Mouse (Mus musculus) MEL (cell line): ENCODE data around the gene Cd151. TPM values are rescaled to one million over a fixed set of nuclear protein-coding genes. Genes with fewer than 3 reads are reported as not detected.

Experiments used
- DNase-seq: peaks from one replicate; pipeline ENCODE4 v3.0.0; 2011; ENCODE audit warnings: low read depth, low spot score
- H3K27ac ChIP-seq: 2 replicates; pipeline ENCODE4 v1.5.1; 2012; ENCODE audit warnings: low read depth, mild to moderate bottlenecking, control low read depth, low read length, moderate library complexity; ENCODE audit not compliant: control insufficient read depth
- H3K27me3 ChIP-seq, 2 experiments: fragments of 150-350 bp in 1 of 2; sonication (generic) in 1 of 2; 2 replicates each; pipeline ENCODE4 v1.6.1; 2012; ENCODE audit warnings: low read length in 2 of 2, mild to moderate bottlenecking in 2 of 2, improper control_type of control experiment in 1 of 2, moderate library complexity in 1 of 2; ENCODE audit not compliant: insufficient read depth in 2 of 2, control insufficient read depth in 1 of 2
- H3K36me3 ChIP-seq, 2 experiments: 2 replicates each; pipeline ENCODE4 v1.6.1; 2012 to 2014; ENCODE audit warnings: low read length in 2 of 2, improper control_type of control experiment in 1 of 2, inconsistent platforms in 1 of 2, mild to moderate bottlenecking in 1 of 2; ENCODE audit not compliant: insufficient read depth in 2 of 2, control insufficient read depth in 1 of 2
- H3K4me1 ChIP-seq, 2 experiments: fragments of 150-350 bp in 1 of 2; sonication (generic) in 1 of 2; 2 replicates each; pipeline ENCODE4 v1.6.1; 2012; ENCODE audit warnings: low read length in 2 of 2, improper control_type of control experiment in 1 of 2, mild to moderate bottlenecking in 1 of 2; ENCODE audit not compliant: insufficient read depth in 2 of 2, control insufficient read depth in 1 of 2
- H3K4me3 ChIP-seq, 2 experiments: fragments of 150-350 bp in 1 of 2; sonication (generic) in 1 of 2; 2 replicates each; pipeline ENCODE4 v1.5.1; 2012; ENCODE audit warnings: low read depth in 2 of 2, low read length in 2 of 2, mild to moderate bottlenecking in 2 of 2, moderate library complexity in 2 of 2, control low read depth in 1 of 2, improper control_type of control experiment in 1 of 2; ENCODE audit not compliant: control insufficient read depth in 1 of 2, insufficient read depth in 1 of 2
- H3K79me2 ChIP-seq: 2 replicates; pipeline ENCODE4 v1.6.1; 2012; ENCODE audit warnings: mild to moderate bottlenecking, low read length, moderate library complexity; ENCODE audit not compliant: control insufficient read depth, poor library complexity, insufficient read depth
- H3K9ac ChIP-seq: 2 replicates; pipeline ENCODE4 v1.6.1; 2012; ENCODE audit warnings: low read depth, mild to moderate bottlenecking, control low read depth, low read length, moderate library complexity; ENCODE audit not compliant: control insufficient read depth, poor library complexity, severe bottlenecking
- H3K9me3 ChIP-seq: fragments of 150-350 bp; sonication (generic); replicated peaks from 2 replicates; pipeline ENCODE4 v1.6.1; 2012; ENCODE audit warnings: mild to moderate bottlenecking, low read length, improper control_type of control experiment, moderate library complexity; ENCODE audit not compliant: insufficient read depth
- BHLHE40 ChIP-seq: IDR thresholded peaks from 2 replicates; pipeline ENCODE4 v1.6.1; 2012; ENCODE audit warnings: low read depth, mild to moderate bottlenecking, inconsistent platforms, low read length, improper control_type of control experiment, borderline replicate concordance
- CTCF ChIP-seq, 3 experiments: IDR thresholded peaks in 2 of 3; conservative IDR thresholded peaks in 1 of 3; 2 replicates each; pipeline ENCODE4 v1.5.1; 2011 to 2012; ENCODE audit warnings: low read length in 3 of 3, low read depth in 2 of 3, mild to moderate bottlenecking in 2 of 3, improper control_type of control experiment in 1 of 3, inconsistent platforms in 1 of 3, mixed read lengths in 1 of 3, moderate library complexity in 1 of 3; ENCODE audit not compliant: control insufficient read depth in 1 of 3, insufficient read depth in 1 of 3, poor library complexity in 1 of 3, severe bottlenecking in 1 of 3
- MAFK ChIP-seq: IDR thresholded peaks from 2 replicates; pipeline ENCODE4 v1.6.1; 2011; ENCODE audit warnings: low read depth, mild to moderate bottlenecking, low read length, improper control_type of control experiment, borderline replicate concordance
- MAX ChIP-seq: IDR thresholded peaks from 2 replicates; pipeline ENCODE4 v1.6.1; 2011; ENCODE audit warnings: low read length, improper control_type of control experiment
- MAZ ChIP-seq: IDR thresholded peaks from 2 replicates; pipeline ENCODE4 v1.6.1; 2012; ENCODE audit warnings: low read depth, mild to moderate bottlenecking, inconsistent platforms, low read length, improper control_type of control experiment
- MEF2A ChIP-seq: IDR thresholded peaks from 2 replicates; pipeline ENCODE4 v1.6.1; 2014; ENCODE audit warnings: low read depth, mild to moderate bottlenecking, inconsistent platforms, low read length, improper control_type of control experiment; ENCODE audit not compliant: poor library complexity, insufficient replicate concordance, severe bottlenecking; ENCODE audit errors: extremely low read depth
- NRF1 ChIP-seq: IDR thresholded peaks from 2 replicates; pipeline ENCODE4 v1.6.1; 2014; ENCODE audit warnings: low read depth, mild to moderate bottlenecking, inconsistent platforms, low read length, improper control_type of control experiment, moderate library complexity; ENCODE audit not compliant: poor library complexity, insufficient read depth, severe bottlenecking
- POLR2A ChIP-seq, 2 experiments: IDR thresholded peaks; 2 replicates each; pipeline ENCODE4 v1.6.1; 2011 to 2012; ENCODE audit warnings: low read length in 2 of 2, mild to moderate bottlenecking in 2 of 2, control low read depth in 1 of 2, improper control_type of control experiment in 1 of 2, low read depth in 1 of 2, moderate library complexity in 1 of 2; ENCODE audit not compliant: control insufficient read depth in 1 of 2, insufficient read depth in 1 of 2, poor library complexity in 1 of 2
- RAD21 ChIP-seq: IDR thresholded peaks from 2 replicates; pipeline ENCODE4 v1.6.1; 2011; ENCODE audit warnings: mild to moderate bottlenecking, low read depth, low read length, improper control_type of control experiment
- SMC3 ChIP-seq: IDR thresholded peaks from 2 replicates; pipeline ENCODE4 v1.6.1; 2011; ENCODE audit warnings: low read depth, low read length, improper control_type of control experiment
- TBP ChIP-seq: IDR thresholded peaks from 2 replicates; pipeline ENCODE4 v1.8.0; 2011; ENCODE audit warnings: low read depth, low read length, improper control_type of control experiment
- UBTF ChIP-seq: IDR thresholded peaks from 2 replicates; pipeline ENCODE4 v1.6.1; 2012; ENCODE audit warnings: low read depth, mild to moderate bottlenecking, inconsistent platforms, low read length, improper control_type of control experiment, moderate library complexity, borderline replicate concordance; ENCODE audit not compliant: insufficient read depth
- USF2 ChIP-seq, 2 experiments: IDR thresholded peaks; 2 replicates each; pipeline ENCODE4 v1.6.1; 2011 to 2012; ENCODE audit warnings: improper control_type of control experiment in 2 of 2, low read length in 2 of 2, borderline replicate concordance in 1 of 2, inconsistent platforms in 1 of 2, low read depth in 1 of 2, mild to moderate bottlenecking in 1 of 2; ENCODE audit not compliant: insufficient read depth in 1 of 2
- ZMIZ1 ChIP-seq: IDR thresholded peaks from 2 replicates; pipeline ENCODE4 v1.6.1; 2012; ENCODE audit warnings: low read depth, mild to moderate bottlenecking, inconsistent platforms, low read length, improper control_type of control experiment, moderate library complexity
- polyA plus RNA-seq, 2 experiments: library from polyadenylated mRNA; stranded (reverse) in 1 of 2; unstranded in 1 of 2; fragments of >175 nt in 1 of 2; fragments of >200 nt in 1 of 2; gene quantifications; 2 replicates each; pipeline versions ENCODE4 v1.2.1 to v1.2.4; 2012; ENCODE audit warnings: low replicate concordance in 2 of 2, low read depth in 1 of 2; ENCODE audit not compliant: insufficient read length in 2 of 2, insufficient read depth in 1 of 2, missing spikeins in 1 of 2
- total RNA-seq: library from RNA; depleted of rRNA; stranded (reverse); fragments of 300-350 nt; gene quantifications from 2 replicates; pipeline ENCODE4 v1.2.3, GENCODE M21; 2012

The Cd151 gene
- total and polyA plus RNA-seq, 3 experiments: 40.6 to 86.6 TPM; not detected in 1

DNA sequence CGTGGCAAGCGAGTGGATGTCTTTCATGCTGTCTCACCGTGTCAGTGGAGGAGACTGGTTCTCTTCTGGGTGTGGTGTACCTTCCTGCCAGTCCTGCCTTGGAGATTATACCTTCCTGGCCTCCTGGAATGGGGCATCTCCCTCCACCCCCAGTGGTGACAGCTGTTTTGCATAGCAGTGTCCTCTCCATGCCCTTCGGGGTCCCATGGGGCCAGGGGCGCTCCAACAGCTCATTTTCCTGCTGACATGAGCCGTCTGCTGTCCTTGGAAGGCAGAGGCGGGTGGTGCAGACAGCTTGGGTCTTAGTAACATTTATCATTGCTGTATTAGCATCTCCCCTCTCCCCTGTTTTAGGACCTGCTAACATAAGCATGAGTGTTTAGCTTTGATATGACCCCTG, 19.9 kb downstream of the Cd151 start:
- Histone ChIP-seq H3K79me2 (no peaks in the 10 kb centered on the region), H3K9ac (no peak overlapping the region), H3K36me3 (no peaks in the 10 kb centered on the region), H3K27ac (no peak overlapping the region), H3K27me3 (no peaks in the 10 kb centered on the region), H3K4me3 (no peak overlapping the region)
- no peak for TF ChIP-seq USF2 (IDR thresholded peaks at IDR 0.05; ENCODE audit: borderline replicate concordance in 1 of 2, insufficient read depth in 1 of 2, low read depth in 1 of 2, low read length in 2 of 2)
- no peak for TF ChIP-seq RAD21
- no peak for TF ChIP-seq TBP
- TF ChIP-seq POLR2A (IDR thresholded peaks at IDR 0.05; ENCODE audit: control insufficient read depth in 1 of 2, insufficient read depth in 1 of 2, low read depth in 1 of 2, low read length in 2 of 2, poor library complexity in 1 of 2): 0 out of 4 replicates have a peak, but pooled peaks of 1 of the 2 experiments have one; percentile 10
- TF ChIP-seq MEF2A: no peak
- TF ChIP-seq, all 39 proteins: peak for 1
- no peaks in the 10 kb centered on the region for H3K9me3 ChIP-seq
- DNase-seq: no peak
- no peaks in the 10 kb centered on the region for H3K4me1 ChIP-seq

DNA sequence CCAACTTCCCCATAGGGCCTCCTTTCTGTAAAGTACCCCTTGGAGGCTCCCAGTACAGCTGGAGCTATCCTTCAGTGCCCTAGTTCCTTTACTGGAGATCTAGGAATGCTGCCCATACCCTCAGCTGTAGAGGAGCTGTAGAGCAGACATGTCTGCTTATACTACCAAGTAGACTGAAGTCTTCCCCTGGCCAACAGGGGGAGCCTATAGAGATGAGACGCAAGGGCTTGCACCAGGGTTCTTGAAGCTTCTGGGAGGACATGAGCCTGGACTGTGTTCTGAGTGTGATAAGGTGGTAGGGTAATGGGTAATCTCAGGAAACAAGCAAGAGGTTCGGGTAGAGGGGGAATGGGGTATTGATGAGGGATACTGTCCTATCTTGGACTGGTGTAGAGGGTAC, 24.0 kb downstream of the Cd151 start:
- Histone ChIP-seq H3K36me3 (no peaks in the 10 kb centered on the region; a peak in 1 of 4 replicates), H3K27ac (no peak overlapping the region)
- TF ChIP-seq NRF1 (no peak), CTCF (IDR thresholded peaks at IDR 0.05 in 2 of 3, conservative IDR thresholded peaks at IDR 0.05 in 1 of 3; ENCODE audit: control insufficient read depth in 1 of 3, insufficient read depth in 1 of 3, low read depth in 2 of 3, low read length in 3 of 3, poor library complexity in 1 of 3, severe bottlenecking in 1 of 3) (peak; percentile 30 to 64 (median 43)), MAFK (no peak), MEF2A (no peak), POLR2A (IDR thresholded peaks at IDR 0.05; ENCODE audit: control insufficient read depth in 1 of 2, insufficient read depth in 1 of 2, low read depth in 1 of 2, low read length in 2 of 2, poor library complexity in 1 of 2) (0 out of 4 replicates have a peak, but pooled peaks of 1 of the 2 experiments have one; percentile 3), SMC3 (peak; percentile 56), MAX (no peak), BHLHE40 (no peak), USF2 (IDR thresholded peaks at IDR 0.05; ENCODE audit: borderline replicate concordance in 1 of 2, insufficient read depth in 1 of 2, low read depth in 1 of 2, low read length in 2 of 2) (no peak), ZMIZ1 (no peak), MAZ (no peak), UBTF (no peak)
- TF ChIP-seq, all 39 proteins: peak for 3
- Histone ChIP-seq H3K4me3 (no peak overlapping the region), H3K9ac (no peak overlapping the region), H3K79me2 (no peaks in the 10 kb centered on the region), H3K4me1 (no peaks in the 10 kb centered on the region), H3K27me3 (no peaks in the 10 kb centered on the region), H3K9me3 (no peaks in the 10 kb centered on the region)
- DNase-seq: peak; percentile 64
